Mouse (Mus musculus) CH12.LX (cell line): ENCODE results near the gene Cd70. TPM values are rescaled to one million over a fixed set of nuclear protein-coding genes. Genes with fewer than 3 reads are reported as not detected.

Experiments
- DNase-seq: peaks from one replicate; pipeline ENCODE4 v3.0.0-alpha.2; 2013; ENCODE audit errors: extremely low read depth
- H3K27ac ChIP-seq: 2 replicates; pipeline ENCODE4 v1.5.1; 2012; ENCODE audit warnings: low read depth, mild to moderate bottlenecking, control low read depth, moderate library complexity; ENCODE audit not compliant: insufficient read depth
- H3K27me3 ChIP-seq: replicated peaks from 2 replicates; pipeline ENCODE3; 2012; ENCODE audit warnings: inconsistent platforms
- H3K36me3 ChIP-seq, 2 experiments: replicated peaks in 1 of 2; 2 replicates each; pipeline versions ENCODE3 to v1.6.1; 2012; ENCODE audit warnings: inconsistent platforms in 1 of 2, low read length in 1 of 2, mild to moderate bottlenecking in 1 of 2, mixed read lengths in 1 of 2, moderate library complexity in 1 of 2; ENCODE audit not compliant: control insufficient read depth in 1 of 2, insufficient read depth in 1 of 2
- H3K4me1 ChIP-seq, 2 experiments: 2 replicates each; pipeline ENCODE4 v1.6.1; 2012; ENCODE audit warnings: inconsistent platforms in 1 of 2, moderate library complexity in 1 of 2; ENCODE audit not compliant: insufficient read depth in 2 of 2, control insufficient read depth in 1 of 2
- H3K4me2 ChIP-seq: 2 replicates; pipeline ENCODE4 v1.6.1; 2012; ENCODE audit warnings: low read depth, mild to moderate bottlenecking, control low read depth; ENCODE audit not compliant: poor library complexity, insufficient read depth, severe bottlenecking
- H3K4me3 ChIP-seq, 3 experiments: fragments of 150-350 bp in 1 of 3; sonication (generic) in 1 of 3; replicated peaks in 1 of 3; 2 replicates each; pipeline versions ENCODE3 to v1.5.1; 2011 to 2012; ENCODE audit warnings: low read depth in 2 of 3, low read length in 2 of 3, mild to moderate bottlenecking in 2 of 3, moderate library complexity in 2 of 3, control low read depth in 1 of 3, improper control_type of control experiment in 1 of 3, inconsistent platforms in 1 of 3, mixed read lengths in 1 of 3; ENCODE audit not compliant: poor library complexity in 1 of 3
- H3K79me2 ChIP-seq: replicated peaks from 2 replicates; pipeline ENCODE4 v1.6.1; 2012; ENCODE audit warnings: mild to moderate bottlenecking, moderate library complexity; ENCODE audit not compliant: control insufficient read depth, poor library complexity, insufficient read depth, severe bottlenecking; ENCODE audit errors: extremely low read depth
- H3K9ac ChIP-seq: 2 replicates; pipeline ENCODE4 v1.6.1; 2012; ENCODE audit warnings: low read depth, mild to moderate bottlenecking, control low read depth, moderate library complexity; ENCODE audit not compliant: insufficient read depth
- H3K9me3 ChIP-seq: replicated peaks from 2 replicates; pipeline ENCODE3; 2012; ENCODE audit warnings: low read length, inconsistent platforms, mixed read lengths
- BHLHE40 ChIP-seq: IDR thresholded peaks from 2 replicates; pipeline ENCODE4 v1.6.1; 2011; ENCODE audit warnings: mild to moderate bottlenecking, low read depth, low read length, improper control_type of control experiment
- CHD1 ChIP-seq: IDR thresholded peaks from 2 replicates; pipeline ENCODE4 v1.6.1; 2012; ENCODE audit warnings: low read depth, low read length, improper control_type of control experiment, inconsistent platforms
- CHD2 ChIP-seq: IDR thresholded peaks from 2 replicates; pipeline ENCODE4 v1.6.1; 2011; ENCODE audit warnings: low read length, improper control_type of control experiment
- CTCF ChIP-seq, 2 experiments: IDR thresholded peaks in 1 of 2; conservative IDR thresholded peaks in 1 of 2; 2 replicates each; pipeline ENCODE4 v1.5.1; 2011 to 2012; ENCODE audit warnings: low read depth in 2 of 2, low read length in 2 of 2, improper control_type of control experiment in 1 of 2, inconsistent platforms in 1 of 2, mild to moderate bottlenecking in 1 of 2, moderate library complexity in 1 of 2
- E2F4 ChIP-seq: IDR thresholded peaks from 2 replicates; pipeline ENCODE4 v1.6.1; 2011; ENCODE audit warnings: low read depth, low read length, improper control_type of control experiment; ENCODE audit not compliant: insufficient replicate concordance
- ELF1 ChIP-seq: IDR thresholded peaks from 2 replicates; pipeline ENCODE4 v1.6.1; 2014; ENCODE audit warnings: low read depth, mild to moderate bottlenecking, inconsistent platforms, low read length, improper control_type of control experiment
- EP300 ChIP-seq: IDR thresholded peaks from 2 replicates; pipeline ENCODE4 v1.6.1; 2011; ENCODE audit warnings: low read length, improper control_type of control experiment
- ETS1 ChIP-seq: conservative IDR thresholded peaks from 2 replicates; pipeline ENCODE4 v1.6.1; 2012; ENCODE audit warnings: low read depth, mild to moderate bottlenecking, inconsistent platforms, low read length, improper control_type of control experiment, moderate library complexity
- GABPA ChIP-seq: IDR thresholded peaks from 2 replicates; pipeline ENCODE4 v1.6.1; 2012; ENCODE audit warnings: low read depth, low read length, improper control_type of control experiment, inconsistent platforms; ENCODE audit not compliant: insufficient replicate concordance
- HCFC1 ChIP-seq: IDR thresholded peaks from 2 replicates; pipeline ENCODE4 v1.6.1; 2012; ENCODE audit warnings: low read depth, mild to moderate bottlenecking, inconsistent platforms, low read length, improper control_type of control experiment
- IRF4 ChIP-seq: IDR thresholded peaks from 2 replicates; pipeline ENCODE4 v1.6.1; 2014; ENCODE audit warnings: low read depth, mild to moderate bottlenecking, inconsistent platforms, low read length, improper control_type of control experiment
- JUND ChIP-seq: conservative IDR thresholded peaks from 2 replicates; pipeline ENCODE4 v1.6.1; 2011; ENCODE audit warnings: low read depth, low read length, improper control_type of control experiment
- KAT2A ChIP-seq: IDR thresholded peaks from 2 replicates; pipeline ENCODE4 v1.6.1; 2012; ENCODE audit warnings: low read length, improper control_type of control experiment, inconsistent platforms; ENCODE audit not compliant: insufficient replicate concordance
- MAZ ChIP-seq: IDR thresholded peaks from 2 replicates; pipeline ENCODE4 v1.6.1; 2012; ENCODE audit warnings: low read depth, mild to moderate bottlenecking, inconsistent platforms, low read length, improper control_type of control experiment, moderate library complexity
- MEF2A ChIP-seq: IDR thresholded peaks from 2 replicates; pipeline ENCODE4 v1.6.1; 2014; ENCODE audit warnings: low read depth, mild to moderate bottlenecking, inconsistent platforms, low read length, improper control_type of control experiment, borderline replicate concordance
- MXI1 ChIP-seq: IDR thresholded peaks from 2 replicates; pipeline ENCODE4 v1.6.1; 2011; ENCODE audit warnings: mild to moderate bottlenecking, low read depth, low read length, improper control_type of control experiment
- MYC ChIP-seq: IDR thresholded peaks from 2 replicates; pipeline ENCODE4 v1.6.1; 2011; ENCODE audit warnings: low read depth, mild to moderate bottlenecking, improper control_type of control experiment, low read length
- NELFE ChIP-seq: IDR thresholded peaks from 2 replicates; pipeline ENCODE4 v1.6.1; 2011; ENCODE audit warnings: low read depth, low read length, improper control_type of control experiment
- PAX5 ChIP-seq: IDR thresholded peaks from 2 replicates; pipeline ENCODE4 v1.6.1; 2012; ENCODE audit warnings: low read length, inconsistent platforms, mixed read lengths
- POLR2A ChIP-seq: IDR thresholded peaks from 2 replicates; pipeline ENCODE4 v1.6.1; 2011; ENCODE audit warnings: low read depth, mild to moderate bottlenecking, improper control_type of control experiment, low read length
- POLR2AphosphoS2 ChIP-seq: IDR thresholded peaks from 2 replicates; pipeline ENCODE4 v1.6.1; 2011; ENCODE audit warnings: low read depth, low read length, improper control_type of control experiment
- RAD21 ChIP-seq: IDR thresholded peaks from 2 replicates; pipeline ENCODE4 v1.6.1; 2011; ENCODE audit warnings: low read depth, mild to moderate bottlenecking, low read length, improper control_type of control experiment, moderate library complexity
- RCOR1 ChIP-seq: conservative IDR thresholded peaks from 2 replicates; pipeline ENCODE4 v1.6.1; 2012; ENCODE audit warnings: low read depth, mild to moderate bottlenecking, inconsistent platforms, low read length, improper control_type of control experiment
- SIN3A ChIP-seq: IDR thresholded peaks from 2 replicates; pipeline ENCODE4 v1.6.1; 2012; ENCODE audit warnings: low read length, improper control_type of control experiment, inconsistent platforms
- SMC3 ChIP-seq: IDR thresholded peaks from 2 replicates; pipeline ENCODE4 v1.6.1; 2011; ENCODE audit warnings: low read depth, low read length, improper control_type of control experiment
- TBP ChIP-seq: conservative IDR thresholded peaks from 2 replicates; pipeline ENCODE4 v1.6.1; 2011; ENCODE audit warnings: low read depth, low read length, improper control_type of control experiment
- TCF12 ChIP-seq: IDR thresholded peaks from 2 replicates; pipeline ENCODE4 v1.6.1; 2014; ENCODE audit warnings: low read depth, mild to moderate bottlenecking, inconsistent platforms, low read length, improper control_type of control experiment
- UBTF ChIP-seq: IDR thresholded peaks from 2 replicates; pipeline ENCODE4 v1.6.1; 2012; ENCODE audit warnings: low read depth, mild to moderate bottlenecking, inconsistent platforms, low read length, improper control_type of control experiment, moderate library complexity
- USF2 ChIP-seq: conservative IDR thresholded peaks from 2 replicates; pipeline ENCODE4 v1.6.1; 2011; ENCODE audit warnings: low read depth, low read length, improper control_type of control experiment
- ZC3H11A ChIP-seq: IDR thresholded peaks from 2 replicates; pipeline ENCODE4 v1.6.1; 2012; ENCODE audit warnings: low read depth, mild to moderate bottlenecking, inconsistent platforms, low read length, improper control_type of control experiment
- ZKSCAN1 ChIP-seq: IDR thresholded peaks from 2 replicates; pipeline ENCODE4 v1.6.1; 2012; ENCODE audit warnings: low read depth, inconsistent platforms, low read length, improper control_type of control experiment, borderline replicate concordance
- ZMIZ1 ChIP-seq: IDR thresholded peaks from 2 replicates; pipeline ENCODE4 v1.6.1; 2012; ENCODE audit warnings: low read depth, mild to moderate bottlenecking, inconsistent platforms, low read length, improper control_type of control experiment
- ZNF384 ChIP-seq: IDR thresholded peaks from 2 replicates; pipeline ENCODE4 v1.6.1; 2012; ENCODE audit warnings: low read depth, low read length, improper control_type of control experiment, inconsistent platforms
- dilution Hi-C: fragments of 300-500 bp; cut with MboI; formaldehyde crosslinking; loops from 2 replicates; pipeline ENCODE4 v1.14.3; 2020; ENCODE audit warnings: low sequenced_read_pairs; ENCODE audit not compliant: extremely low pct_unique_long_range_greater_than_20kb, extremely low pct_ligation_motif_present
- in situ Hi-C: fragments of 300-500 bp; cut with MboI; formaldehyde crosslinking; loops from 3 replicates; pipeline ENCODE4 v1.14.3; 2019; ENCODE audit warnings: low sequenced_read_pairs, low pct_ligation_motif_present, low pct_unique_long_range_greater_than_20kb, mixed read lengths
- polyA plus RNA-seq: library from polyadenylated mRNA; unstranded; fragments of >175 nt; gene quantifications from 2 replicates; pipeline ENCODE4 v1.2.1, GENCODE M21; 2012; ENCODE audit warnings: low read depth; ENCODE audit not compliant: insufficient read length
- total RNA-seq, 2 experiments: library from RNA; depleted of rRNA; stranded (reverse); fragments of 300-350 nt in 1 of 2; fragments of >200 nt in 1 of 2; gene quantifications; 2 replicates each; pipeline ENCODE4 v1.2.3; 2012 to 2014

Gene Cd70
- total and polyA plus RNA-seq, 3 experiments = 137 to 965 (median 321) TPM

- Histone ChIP-seq H3K27ac (no peak overlapping the region), H3K27me3 (no peaks in the 10 kb centered on the region), H3K9ac (no peak overlapping the region), H3K79me2 (no peaks in the 10 kb centered on the region), H3K4me1 (peaks cover 25 to 44% of the 10 kb centered on the region in 2 experiments), H3K9me3 (no peaks in the 10 kb centered on the region), H3K4me3 (no peak overlapping the region), H3K4me2 (peak overlapping the region; percentile 41; the same call in 1 of the 2 replicates), H3K36me3 (peaks cover 1 to 36% of the 10 kb centered on the region in 2 experiments)
- peak; percentile 75 for DNase-seq
- dilution Hi-C loops = no loop called here
- in situ Hi-C loops = loop anchor here (5.0 to 25.0 kb wide), 2 partner anchors 71 to 241 kb away; no protein-coding TSS in a partner anchor
- TF ChIP-seq IRF4 = 0 out of 2 replicates have a peak, but pooled peaks have one; percentile 31
- TF ChIP-seq ELF1 = no peak
- TF ChIP-seq POLR2AphosphoS2 = no peak
- TF ChIP-seq MYC = no peak
- no peak for TF ChIP-seq UBTF
- no peak for TF ChIP-seq ZKSCAN1
- TF ChIP-seq RAD21 = peak; percentile 94
- no peak for TF ChIP-seq HCFC1
- no peak for TF ChIP-seq CHD2
- peak; percentile 15; the same call in 1 of the 2 replicates for TF ChIP-seq ZNF384
- no peak for TF ChIP-seq JUND
- TF ChIP-seq NELFE = no peak
- peak; percentile 91 for TF ChIP-seq ZC3H11A
- TF ChIP-seq POLR2A = no peak
- no peak for TF ChIP-seq TCF12
- TF ChIP-seq RCOR1 = no peak
- TF ChIP-seq MXI1 = no peak
- 0 out of 2 replicates have a peak, but pooled peaks have one; percentile 46 for TF ChIP-seq MAZ
- no peak for TF ChIP-seq E2F4
- no peak for TF ChIP-seq GABPA
- no peak for TF ChIP-seq SIN3A
- TF ChIP-seq BHLHE40 = no peak
- TF ChIP-seq KAT2A = no peak
- TF ChIP-seq TBP = no peak
- TF ChIP-seq ZMIZ1 = no peak
- TF ChIP-seq ETS1 = no peak
- peak; percentile 64 to 93 for TF ChIP-seq CTCF (conservative IDR thresholded peaks at IDR 0.05 in 1 of 2, IDR thresholded peaks at IDR 0.05 in 1 of 2; ENCODE audit: low read depth in 2 of 2, low read length in 2 of 2)
- 0 out of 2 replicates have a peak, but pooled peaks have one; percentile 10 for TF ChIP-seq MEF2A
- no peak for TF ChIP-seq USF2
- no peak for TF ChIP-seq CHD1
- TF ChIP-seq EP300 = no peak
- no peak for TF ChIP-seq PAX5
- TF ChIP-seq SMC3 = peak; percentile 99
Observed at GRCm38 (mm10) chr17:57096623-57096920, 53.0 kb downstream of the Cd70 start.

Other genes starting within 250 kb of the Cd70 start
- gene Mllt1, start 214.4 kb downstream of the Cd70 start, total RNA-seq (2012; rRNA removed) = 20.3 and 24.4 TPM in 2 replicates
- gene Mllt1, start 214.4 kb downstream of the Cd70 start, total RNA-seq (2014; rRNA removed) = 15.9 and 17.1 TPM in 2 replicates
- gene Mllt1, start 214.4 kb downstream of the Cd70 start, polyA plus RNA-seq = 39.7 and 40.4 TPM in 2 replicates
- not detected in 2 replicates for gene Acer1, start 167.7 kb downstream of the Cd70 start, total RNA-seq (2012; rRNA removed)
- not detected in 2 replicates for gene Acer1, start 167.7 kb downstream of the Cd70 start, total RNA-seq (2014; rRNA removed)
- gene Acer1, start 167.7 kb downstream of the Cd70 start, polyA plus RNA-seq = not detected in 2 replicates
- 166 and 169 TPM in 2 replicates for gene Clpp, start 159.5 kb downstream of the Cd70 start, total RNA-seq (2012; rRNA removed)
- 114 and 120 TPM in 2 replicates for gene Clpp, start 159.5 kb downstream of the Cd70 start, total RNA-seq (2014; rRNA removed)
- gene Clpp, start 159.5 kb downstream of the Cd70 start, polyA plus RNA-seq = 115 and 117 TPM in 2 replicates
- 40.0 and 51.8 TPM in 2 replicates for gene Alkbh7, start 152.4 kb downstream of the Cd70 start, total RNA-seq (2012; rRNA removed)
- 32.6 and 35.4 TPM in 2 replicates for gene Alkbh7, start 152.4 kb downstream of the Cd70 start, total RNA-seq (2014; rRNA removed)
- 21.2 and 21.8 TPM in 2 replicates for gene Alkbh7, start 152.4 kb downstream of the Cd70 start, polyA plus RNA-seq
- 0.34 TPM in 1 of 2 replicates, not detected in the other for gene Pspn, start 149.8 kb downstream of the Cd70 start, total RNA-seq (2012; rRNA removed)
- not detected in 2 replicates for gene Pspn, start 149.8 kb downstream of the Cd70 start, total RNA-seq (2014; rRNA removed)
- gene Pspn, start 149.8 kb downstream of the Cd70 start, polyA plus RNA-seq = 0.69 TPM in 1 of 2 replicates, not detected in the other
- gene Gtf2f1, start 138.5 kb downstream of the Cd70 start, total RNA-seq (2012; rRNA removed) = 80.4 and 97.6 TPM in 2 replicates
- gene Gtf2f1, start 138.5 kb downstream of the Cd70 start, total RNA-seq (2014; rRNA removed) = 50.5 and 54.2 TPM in 2 replicates
- gene Gtf2f1, start 138.5 kb downstream of the Cd70 start, polyA plus RNA-seq = 109 and 148 TPM in 2 replicates
- gene Gm17949, start 138.3 kb downstream of the Cd70 start, total RNA-seq (2012; rRNA removed) = 0.13 TPM in 1 of 2 replicates, not detected in the other
- not detected in 2 replicates for gene Gm17949, start 138.3 kb downstream of the Cd70 start, total RNA-seq (2014; rRNA removed)
- gene Gm17949, start 138.3 kb downstream of the Cd70 start, polyA plus RNA-seq = not detected in 2 replicates
- 98.7 and 102 TPM in 2 replicates for gene Khsrp, start 118.3 kb downstream of the Cd70 start, total RNA-seq (2012; rRNA removed)
- 23.5 and 25.1 TPM in 2 replicates for gene Khsrp, start 118.3 kb downstream of the Cd70 start, total RNA-seq (2014; rRNA removed)
- gene Khsrp, start 118.3 kb downstream of the Cd70 start, polyA plus RNA-seq = 97.5 and 106 TPM in 2 replicates
- gene Slc25a41, start 108.1 kb downstream of the Cd70 start, total RNA-seq (2012; rRNA removed) = not detected in 2 replicates
- gene Slc25a41, start 108.1 kb downstream of the Cd70 start, total RNA-seq (2014; rRNA removed) = not detected in 2 replicates
- not detected in 2 replicates for gene Slc25a41, start 108.1 kb downstream of the Cd70 start, polyA plus RNA-seq
- gene Crb3, start 90.7 kb downstream of the Cd70 start, total RNA-seq (2012; rRNA removed) = 0.13 and 0.25 TPM in 2 replicates
- not detected in 2 replicates for gene Crb3, start 90.7 kb downstream of the Cd70 start, total RNA-seq (2014; rRNA removed)
- not detected in 2 replicates for gene Crb3, start 90.7 kb downstream of the Cd70 start, polyA plus RNA-seq
- gene Slc25a23, start 89.9 kb downstream of the Cd70 start, total RNA-seq (2012; rRNA removed) = 5.1 and 6.9 TPM in 2 replicates
- gene Slc25a23, start 89.9 kb downstream of the Cd70 start, total RNA-seq (2014; rRNA removed) = 1.4 and 2.2 TPM in 2 replicates
- gene Slc25a23, start 89.9 kb downstream of the Cd70 start, polyA plus RNA-seq = 12.1 and 13.8 TPM in 2 replicates
- gene Dennd1c, start 71.3 kb downstream of the Cd70 start, total RNA-seq (2012; rRNA removed) = 7.2 and 9.7 TPM in 2 replicates
- gene Dennd1c, start 71.3 kb downstream of the Cd70 start, total RNA-seq (2014; rRNA removed) = 6.8 and 7.1 TPM in 2 replicates
- gene Dennd1c, start 71.3 kb downstream of the Cd70 start, polyA plus RNA-seq = 33.9 and 36.9 TPM in 2 replicates
- gene Tubb4a, start 62.0 kb downstream of the Cd70 start, total RNA-seq (2012; rRNA removed) = 0.42 and 0.89 TPM in 2 replicates
- 0.09 TPM in 1 of 2 replicates, not detected in the other for gene Tubb4a, start 62.0 kb downstream of the Cd70 start, total RNA-seq (2014; rRNA removed)
- gene Tubb4a, start 62.0 kb downstream of the Cd70 start, polyA plus RNA-seq = 2.0 and 2.1 TPM in 2 replicates
- 252 and 321 TPM in 2 replicates for gene Tnfsf9, start 44.5 kb downstream of the Cd70 start, total RNA-seq (2012; rRNA removed)
- gene Tnfsf9, start 44.5 kb downstream of the Cd70 start, total RNA-seq (2014; rRNA removed) = 106 and 123 TPM in 2 replicates
- 129 and 137 TPM in 2 replicates for gene Tnfsf9, start 44.5 kb downstream of the Cd70 start, polyA plus RNA-seq
- gene Tnfsf14, start 44.4 kb upstream of the Cd70 start, total RNA-seq (2012; rRNA removed) = 14.6 and 18.1 TPM in 2 replicates
- 13.6 and 15.4 TPM in 2 replicates for gene Tnfsf14, start 44.4 kb upstream of the Cd70 start, total RNA-seq (2014; rRNA removed)
- 10.6 and 12.7 TPM in 2 replicates for gene Tnfsf14, start 44.4 kb upstream of the Cd70 start, polyA plus RNA-seq
- gene C3, start 78.4 kb upstream of the Cd70 start, total RNA-seq (2012; rRNA removed) = 2.5 and 5.4 TPM in 2 replicates
- gene C3, start 78.4 kb upstream of the Cd70 start, total RNA-seq (2014; rRNA removed) = 1.4 and 3.9 TPM in 2 replicates
- 1.2 and 1.5 TPM in 2 replicates for gene C3, start 78.4 kb upstream of the Cd70 start, polyA plus RNA-seq
- gene Gpr108, start 98.7 kb upstream of the Cd70 start, total RNA-seq (2012; rRNA removed) = 23.6 and 32.0 TPM in 2 replicates
- gene Gpr108, start 98.7 kb upstream of the Cd70 start, total RNA-seq (2014; rRNA removed) = 17.4 and 20.2 TPM in 2 replicates
- 25.0 and 26.0 TPM in 2 replicates for gene Gpr108, start 98.7 kb upstream of the Cd70 start, polyA plus RNA-seq
- 22.9 and 25.2 TPM in 2 replicates for gene Trip10, start 99.7 kb upstream of the Cd70 start, total RNA-seq (2012; rRNA removed)
- gene Trip10, start 99.7 kb upstream of the Cd70 start, total RNA-seq (2014; rRNA removed) = 21.5 and 22.1 TPM in 2 replicates
- 40.0 and 44.6 TPM in 2 replicates for gene Trip10, start 99.7 kb upstream of the Cd70 start, polyA plus RNA-seq
- gene Vav1, start 129.3 kb upstream of the Cd70 start, total RNA-seq (2012; rRNA removed) = 84.3 and 108 TPM in 2 replicates
- gene Vav1, start 129.3 kb upstream of the Cd70 start, total RNA-seq (2014; rRNA removed) = 60.3 and 66.7 TPM in 2 replicates
- gene Vav1, start 129.3 kb upstream of the Cd70 start, polyA plus RNA-seq = 90.9 and 99.8 TPM in 2 replicates
- gene Adgre1, start 208.9 kb upstream of the Cd70 start, total RNA-seq (2012; rRNA removed) = 21.7 and 33.6 TPM in 2 replicates
- 9.4 and 10.3 TPM in 2 replicates for gene Adgre1, start 208.9 kb upstream of the Cd70 start, total RNA-seq (2014; rRNA removed)
- 1.8 and 2.8 TPM in 2 replicates for gene Adgre1, start 208.9 kb upstream of the Cd70 start, polyA plus RNA-seq